Mouse (Mus musculus): ENCODE measurements around the gene D16Ertd472e. TPM values are rescaled to one million over a fixed set of nuclear protein-coding genes. Genes with fewer than 3 reads are reported as not detected.

D16Ertd472e gene
- 6.8 and 9.5 TPM in 2 replicates for polyA plus RNA-seq (2015; fragmentation: Nextera tagmentation; extraction: Ambion mirVana)

GRCm38 (mm10) chr16:78576478-78577084, at the start of gene D16Ertd472e:
TSS of gene D16Ertd472e (minus strand) at chr16:78576708.
- WGBS: under 1% methylated on average over 70 of the region's 70 CpGs
- Histone ChIP-seq H3K27me3 (no peaks in the 10 kb centered on the region), H3K9ac (peak within 1 kb of the TSS; percentile 83), H3K9me3 (no peaks in the 10 kb centered on the region), H3K4me1 (replicated peaks) (peaks cover 33% of the 10 kb centered on the region), H3K4me2 (peak within 1 kb of the TSS; percentile 71), H3K36me3 (no peaks in the 10 kb centered on the region), H3K27ac (replicated peaks) (peak within 1 kb of the TSS; percentile 86), H3K4me3 (peak within 1 kb of the TSS; percentile 80)
- ATAC-seq (ENCODE audit: low read depth): peak; percentile 99

GRCm38 (mm10) chr16:78622755-78623154, 46.2 kb upstream of the D16Ertd472e start:
- H3K4me2 ChIP-seq: no peak overlapping the region
- no peaks in the 10 kb centered on the region for H3K9me3 ChIP-seq
- H3K4me3 ChIP-seq: no peak overlapping the region
- no peak overlapping the region for H3K9ac ChIP-seq
- H3K27ac ChIP-seq (replicated peaks): no peak overlapping the region
- no peaks in the 10 kb centered on the region for H3K4me1 ChIP-seq (replicated peaks)
- H3K36me3 ChIP-seq: no peaks in the 10 kb centered on the region
- WGBS: 77% methylated on average over 5 of the region's 5 CpGs
- no peak for ATAC-seq (ENCODE audit: low read depth)
- H3K27me3 ChIP-seq: no peaks in the 10 kb centered on the region

GRCm38 (mm10) chr16:78619386-78619785, 42.9 kb upstream of the D16Ertd472e start:
- Histone ChIP-seq H3K4me2 (no peak overlapping the region), H3K36me3 (no peaks in the 10 kb centered on the region), H3K27me3 (no peaks in the 10 kb centered on the region), H3K4me1 (replicated peaks) (no peaks in the 10 kb centered on the region), H3K9me3 (no peaks in the 10 kb centered on the region), H3K9ac (no peak overlapping the region), H3K27ac (replicated peaks) (no peak overlapping the region), H3K4me3 (no peak overlapping the region)
- no peak for ATAC-seq (ENCODE audit: low read depth)
- 84% methylated on average over 5 of the region's 5 CpGs for WGBS

DNA sequence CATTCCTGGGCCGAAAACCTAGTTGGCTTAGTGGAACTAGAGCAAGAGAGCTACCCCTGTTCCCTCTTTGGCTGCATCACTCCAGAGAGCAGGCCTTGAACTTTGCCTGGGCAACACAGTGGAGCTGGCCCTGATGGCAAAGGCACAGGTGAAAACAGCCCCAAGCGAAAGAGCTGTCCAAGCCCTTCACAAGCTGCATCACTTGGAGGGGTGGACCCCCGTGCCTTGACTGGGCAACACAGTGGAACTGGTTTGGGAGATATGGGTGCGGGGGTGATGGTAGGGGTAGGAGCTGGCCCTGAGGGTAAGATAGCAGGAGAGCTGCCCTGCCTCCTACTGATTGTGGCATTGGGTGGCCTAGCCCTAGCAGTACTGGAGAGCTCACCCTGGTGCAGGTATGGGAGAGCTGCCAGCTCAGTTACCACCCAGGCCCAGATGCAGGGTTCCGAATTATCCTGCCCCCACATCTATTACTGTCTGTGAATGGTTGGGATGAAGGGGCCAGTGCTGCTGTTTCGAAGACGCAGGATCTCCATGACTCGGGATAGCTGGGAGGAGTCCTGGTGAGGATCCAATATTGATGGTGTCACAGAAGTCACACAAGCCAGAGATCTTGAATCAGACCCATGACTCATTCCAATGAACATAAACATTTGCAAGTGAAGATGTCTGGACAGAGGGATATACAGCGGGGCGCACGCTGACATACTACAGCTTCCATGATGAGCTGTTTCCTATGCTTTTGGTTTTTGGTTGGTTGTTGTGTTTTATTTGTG, 41.4 kb upstream of the D16Ertd472e start:
- H3K27ac ChIP-seq (replicated peaks): no peak overlapping the region
- H3K27me3 ChIP-seq: no peaks in the 10 kb centered on the region
- WGBS: 96% methylated on average over 11 of the region's 11 CpGs
- H3K4me3 ChIP-seq: no peak overlapping the region
- H3K4me1 ChIP-seq (replicated peaks): no peaks in the 10 kb centered on the region
- no peaks in the 10 kb centered on the region for H3K9me3 ChIP-seq
- no peak for ATAC-seq (ENCODE audit: low read depth)
- no peak overlapping the region for H3K9ac ChIP-seq
- H3K36me3 ChIP-seq: no peaks in the 10 kb centered on the region
- no peak overlapping the region for H3K4me2 ChIP-seq

DNA sequence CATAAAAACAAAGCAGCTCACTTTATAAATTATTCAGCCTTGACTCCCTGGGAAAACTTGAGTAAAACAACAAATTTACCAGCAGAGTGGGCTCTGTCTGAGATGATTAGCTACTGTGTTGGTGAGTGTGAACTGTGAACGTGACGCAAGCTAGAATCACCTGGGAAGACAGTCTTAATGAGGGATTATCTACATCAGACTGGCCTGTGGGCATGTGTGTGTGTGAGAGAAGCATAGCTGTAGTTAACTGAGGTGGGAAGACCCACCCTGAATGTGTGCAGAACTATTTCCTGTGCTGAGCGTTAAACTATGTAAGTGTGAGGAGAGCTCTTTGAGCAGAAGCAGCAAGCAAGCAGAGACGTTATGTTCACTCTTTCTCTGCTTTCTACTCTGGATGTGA, 29.7 kb upstream of the D16Ertd472e start:
- Histone ChIP-seq H3K27me3 (no peaks in the 10 kb centered on the region), H3K27ac (replicated peaks) (no peak overlapping the region), H3K9ac (no peak overlapping the region), H3K4me2 (no peak overlapping the region), H3K9me3 (peaks cover 6% of the 10 kb centered on the region; the same call in 1 of the 2 replicates), H3K4me3 (no peak overlapping the region), H3K36me3 (no peaks in the 10 kb centered on the region), H3K4me1 (replicated peaks) (0 out of 2 replicates have a peak, but pooled peaks cover 3% of the 10 kb centered on the region)
- 74% methylated on average over 4 of the region's 4 CpGs for WGBS
- no peak for ATAC-seq (ENCODE audit: low read depth)

GRCm38 (mm10) chr16:78598919-78599318, 22.4 kb upstream of the D16Ertd472e start:
- Histone ChIP-seq H3K36me3 (no peaks in the 10 kb centered on the region), H3K4me2 (no peak overlapping the region), H3K9ac (no peak overlapping the region), H3K4me3 (no peak overlapping the region), H3K27ac (replicated peaks) (no peak overlapping the region), H3K9me3 (peaks cover 6% of the 10 kb centered on the region; the same call in 1 of the 2 replicates), H3K4me1 (replicated peaks) (no peaks in the 10 kb centered on the region), H3K27me3 (no peaks in the 10 kb centered on the region)
- no peak for ATAC-seq (ENCODE audit: low read depth)
- WGBS: 97% methylated on average over 1 of the region's 1 CpGs

DNA sequence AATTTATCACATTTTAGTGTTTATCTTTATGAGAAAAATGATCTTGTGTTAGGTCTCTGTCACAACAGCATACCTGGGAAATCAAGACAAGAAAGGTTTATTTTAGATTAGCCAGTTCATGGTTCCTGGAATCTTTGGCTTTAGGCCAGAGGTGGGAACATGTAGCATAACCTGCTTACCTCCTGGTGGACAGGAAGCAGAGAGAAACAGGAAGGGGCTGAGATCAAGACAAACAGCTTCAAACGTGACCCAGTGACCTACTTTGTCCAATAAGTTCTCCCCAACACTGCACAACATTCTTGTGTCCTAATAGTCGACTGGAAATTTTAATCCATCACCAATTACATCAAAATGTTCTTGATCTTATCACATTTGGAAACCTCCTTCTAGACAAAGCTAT, 19.9 kb upstream of the D16Ertd472e start:
- no peak overlapping the region for H3K27ac ChIP-seq (replicated peaks)
- no peaks in the 10 kb centered on the region for H3K9me3 ChIP-seq
- no peaks in the 10 kb centered on the region for H3K4me1 ChIP-seq (replicated peaks)
- no peak overlapping the region for H3K9ac ChIP-seq
- H3K36me3 ChIP-seq: no peaks in the 10 kb centered on the region
- no peak for ATAC-seq (ENCODE audit: low read depth)
- WGBS: 68% methylated on average over 2 of the region's 2 CpGs
- H3K4me3 ChIP-seq: no peak overlapping the region
- no peaks in the 10 kb centered on the region for H3K27me3 ChIP-seq
- no peak overlapping the region for H3K4me2 ChIP-seq

DNA sequence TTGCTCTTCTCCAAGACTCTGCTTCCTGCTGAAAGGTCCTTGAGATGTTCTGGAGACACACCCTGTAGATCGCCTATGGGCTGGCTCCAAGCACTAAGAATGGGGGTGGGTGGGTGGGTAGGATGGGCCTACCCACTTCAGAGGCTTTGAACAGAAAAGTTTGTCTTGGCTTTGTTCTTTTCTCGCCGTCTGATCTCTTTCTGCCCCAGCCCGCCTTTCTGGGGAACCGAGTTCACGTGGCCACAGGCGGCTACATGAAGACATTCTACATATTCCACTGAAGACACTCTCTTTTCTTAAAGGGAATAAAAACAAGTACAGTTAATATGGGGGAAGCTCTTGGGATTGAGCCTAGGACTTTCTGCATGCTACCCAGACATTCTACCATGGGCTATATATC, 19.3 kb upstream of the D16Ertd472e start:
- WGBS: 93% methylated on average over 7 of the region's 7 CpGs
- Histone ChIP-seq H3K4me2 (no peak overlapping the region), H3K9me3 (no peaks in the 10 kb centered on the region), H3K27me3 (no peaks in the 10 kb centered on the region), H3K9ac (no peak overlapping the region), H3K36me3 (no peaks in the 10 kb centered on the region), H3K4me3 (no peak overlapping the region), H3K27ac (replicated peaks) (no peak overlapping the region), H3K4me1 (replicated peaks) (no peaks in the 10 kb centered on the region)
- no peak for ATAC-seq (ENCODE audit: low read depth)

GRCm38 (mm10) chr16:78594154-78594553, 17.6 kb upstream of the D16Ertd472e start:
- 78% methylated on average over 3 of the region's 3 CpGs for WGBS
- Histone ChIP-seq H3K9me3 (no peaks in the 10 kb centered on the region), H3K36me3 (no peaks in the 10 kb centered on the region), H3K27ac (replicated peaks) (no peak overlapping the region), H3K9ac (no peak overlapping the region), H3K4me1 (replicated peaks) (no peaks in the 10 kb centered on the region), H3K27me3 (no peaks in the 10 kb centered on the region), H3K4me2 (no peak overlapping the region), H3K4me3 (no peak overlapping the region)
- ATAC-seq (ENCODE audit: low read depth): no peak

GRCm38 (mm10) chr16:78591130-78591529, 14.6 kb upstream of the D16Ertd472e start:
- H3K4me1 ChIP-seq (replicated peaks): no peaks in the 10 kb centered on the region
- H3K9me3 ChIP-seq: no peaks in the 10 kb centered on the region
- no peak overlapping the region for H3K27ac ChIP-seq (replicated peaks)
- 86% methylated on average over 6 of the region's 6 CpGs for WGBS
- no peaks in the 10 kb centered on the region for H3K36me3 ChIP-seq
- no peak overlapping the region for H3K9ac ChIP-seq
- H3K4me2 ChIP-seq: no peak overlapping the region
- no peaks in the 10 kb centered on the region for H3K27me3 ChIP-seq
- H3K4me3 ChIP-seq: no peak overlapping the region
- no peak for ATAC-seq (ENCODE audit: low read depth)

GRCm38 (mm10) chr16:78588821-78589220, 12.3 kb upstream of the D16Ertd472e start:
- H3K9ac ChIP-seq: no peak overlapping the region
- no peak overlapping the region for H3K4me3 ChIP-seq
- no peaks in the 10 kb centered on the region for H3K4me1 ChIP-seq (replicated peaks)
- H3K36me3 ChIP-seq: no peaks in the 10 kb centered on the region
- H3K27ac ChIP-seq (replicated peaks): no peak overlapping the region
- H3K9me3 ChIP-seq: no peaks in the 10 kb centered on the region
- no peak for ATAC-seq (ENCODE audit: low read depth)
- no peak overlapping the region for H3K4me2 ChIP-seq
- no peaks in the 10 kb centered on the region for H3K27me3 ChIP-seq
- 82% methylated on average over 2 of the region's 2 CpGs for WGBS

- Histone ChIP-seq H3K27ac (replicated peaks) (no peak overlapping the region), H3K4me2 (no peak overlapping the region), H3K27me3 (no peaks in the 10 kb centered on the region), H3K9me3 (no peaks in the 10 kb centered on the region), H3K36me3 (no peaks in the 10 kb centered on the region), H3K4me3 (no peak overlapping the region), H3K9ac (no peak overlapping the region), H3K4me1 (replicated peaks) (no peaks in the 10 kb centered on the region)
- 90% methylated on average over 7 of the region's 7 CpGs for WGBS
- no peak for ATAC-seq (ENCODE audit: low read depth)
Observed at GRCm38 (mm10) chr16:78586621-78587020, 10.1 kb upstream of the D16Ertd472e start.

All from neural tube, embryonic 13.5 days (tissue).